18 mouse cellular contexts compared by ENCODE assay signal in the genomic region with DNA sequence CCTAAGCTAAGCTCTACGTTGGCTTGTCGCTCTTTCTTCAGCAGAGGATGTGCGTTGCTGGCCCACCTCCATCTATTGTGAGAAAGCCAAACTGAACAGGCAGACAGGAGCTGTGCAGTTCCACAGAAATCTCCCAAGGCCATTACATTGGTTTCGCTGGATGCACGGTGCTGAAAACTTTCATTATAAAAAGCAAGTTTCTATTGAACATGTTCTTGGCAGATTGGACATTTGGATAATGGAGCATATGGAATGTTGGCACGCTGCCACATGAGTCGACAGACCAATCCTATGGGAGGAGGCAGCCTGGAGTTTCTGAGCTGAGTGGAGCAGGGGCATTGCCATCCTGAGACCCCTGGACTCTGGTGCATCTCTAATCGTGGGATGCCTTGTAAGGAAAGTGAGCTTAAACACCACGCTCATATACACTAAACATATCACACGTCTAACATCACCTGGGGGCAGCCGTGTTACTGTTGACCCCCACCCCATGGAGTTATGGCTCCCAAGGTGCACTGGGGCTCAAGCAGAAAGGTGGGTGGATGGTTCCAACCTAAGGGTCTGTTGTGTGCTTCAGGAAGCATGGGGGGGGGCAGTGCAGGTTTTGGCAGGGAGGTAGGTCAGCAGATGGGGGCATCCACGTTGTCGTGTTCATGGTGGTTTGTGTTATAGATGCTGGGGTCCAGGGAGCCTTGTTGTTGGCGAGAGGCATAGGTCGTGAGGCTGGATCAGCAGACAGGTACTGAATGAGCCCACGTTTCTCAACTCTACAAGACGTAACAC. TPM values are rescaled to one million over a fixed set of nuclear protein-coding genes. Genes with fewer than 3 reads are reported as not detected.
DNase-seq lines count a peak whose midpoint lies in the region; ATAC-seq and TF ChIP-seq lines count a peak whose summit lies in the region.
"Had no signal": no experiment of that assay in that cellular context is flagged by ENCODE, and none has a peak within 500 bp of the region (broad histone marks: within the 10 kb centered on the region; RNA-seq: fewer than 3 reads in every experiment).

No protein-coding gene starts in this region.

- WGBS in hindbrain, embryonic 12.5 days = 82% methylated on average over 17 of the region's 17 CpGs
- 93% methylated on average over 17 of the region's 17 CpGs for WGBS in hindbrain, embryonic 11.5 days
- WGBS in midbrain, embryonic 14.5 days = 76% methylated on average over 17 of the region's 17 CpGs
- 92% methylated on average over 17 of the region's 17 CpGs for WGBS in midbrain, embryonic 10.5 days
- WGBS in embryonic facial prominence, embryonic 14.5 days = 61% methylated on average over 17 of the region's 17 CpGs
- 68% methylated on average over 17 of the region's 17 CpGs for WGBS in limb, embryonic 14.5 days

- H3K4me3 ChIP-seq in hindbrain, embryonic 12.5 days = no peak overlapping the region
- no peak overlapping the region for H3K4me3 ChIP-seq in hindbrain, embryonic 11.5 days (ENCODE audit: low read depth, low read length)
- no peak overlapping the region for H3K4me3 ChIP-seq in midbrain, embryonic 14.5 days (replicated peaks; ENCODE audit: low read depth, low read length)
- H3K4me3 ChIP-seq in midbrain, embryonic 10.5 days = no peak overlapping the region
- no peak overlapping the region for H3K4me3 ChIP-seq in embryonic facial prominence, embryonic 14.5 days (ENCODE audit: low read depth, low read length)
- no peak overlapping the region for H3K4me3 ChIP-seq in limb, embryonic 14.5 days (replicated peaks; ENCODE audit: low read length)
- H3K4me3 ChIP-seq: myocyte; stomach, embryonic 15.5 days had no signal

- no peak overlapping the region for H3K4me2 ChIP-seq in hindbrain, embryonic 12.5 days (replicated peaks)
- H3K4me2 ChIP-seq in hindbrain, embryonic 11.5 days (replicated peaks; ENCODE audit: low read depth, low read length) = no peak overlapping the region
- no peak overlapping the region for H3K4me2 ChIP-seq in midbrain, embryonic 14.5 days (ENCODE audit: low read length)
- H3K4me2 ChIP-seq in embryonic facial prominence, embryonic 14.5 days (ENCODE audit: low read depth, low read length) = no peak overlapping the region
- no peak overlapping the region for H3K4me2 ChIP-seq in limb, embryonic 14.5 days (replicated peaks; ENCODE audit: low read depth, low read length, severe bottlenecking)
- H3K4me2 ChIP-seq: stomach, embryonic 15.5 days had no signal

- H3K27ac ChIP-seq in hindbrain, embryonic 12.5 days = 0 out of 2 replicates have a peak overlapping the region, but pooled peaks have one; percentile 37
- no peak overlapping the region for H3K27ac ChIP-seq in hindbrain, embryonic 11.5 days (ENCODE audit: low read depth, low read length)
- no peak overlapping the region for H3K27ac ChIP-seq in midbrain, embryonic 14.5 days (replicated peaks; ENCODE audit: low read depth, low read length)
- H3K27ac ChIP-seq in midbrain, embryonic 10.5 days (replicated peaks) = no peak overlapping the region
- no peak overlapping the region for H3K27ac ChIP-seq in embryonic facial prominence, embryonic 14.5 days (replicated peaks; ENCODE audit: low read depth, low read length)
- H3K27ac ChIP-seq in limb, embryonic 14.5 days (replicated peaks; ENCODE audit: low read depth, low read length) = no peak overlapping the region
- H3K27ac ChIP-seq: kidney, postnatal 0 days; macrophage; stomach, embryonic 15.5 days had no signal

- H3K4me1 ChIP-seq in hindbrain, embryonic 12.5 days = peaks cover 38% of the 10 kb centered on the region
- H3K4me1 ChIP-seq in hindbrain, embryonic 11.5 days (replicated peaks; ENCODE audit: control insufficient read depth, insufficient read depth, low read length) = peaks cover 6% of the 10 kb centered on the region; the same call in 1 of the 2 replicates
- H3K4me1 ChIP-seq in midbrain, embryonic 14.5 days (ENCODE audit: control insufficient read depth, insufficient read depth, low read length) = peaks cover 11% of the 10 kb centered on the region; the same call in 1 of the 2 replicates
- peaks cover 27% of the 10 kb centered on the region for H3K4me1 ChIP-seq in midbrain, embryonic 10.5 days
- peaks cover 16% of the 10 kb centered on the region for H3K4me1 ChIP-seq in embryonic facial prominence, embryonic 14.5 days (ENCODE audit: control insufficient read depth, insufficient read depth, low read length)
- peaks cover 27% of the 10 kb centered on the region for H3K4me1 ChIP-seq in limb, embryonic 14.5 days (ENCODE audit: control insufficient read depth, insufficient read depth, low read length)

- no peak for DNase-seq in hindbrain, embryonic 11.5 days (ENCODE audit: low spot score)
- DNase-seq in midbrain, embryonic 14.5 days = peak; percentile 72
- DNase-seq in midbrain, embryonic 10.5 days (ENCODE audit: low spot score) = no peak
- DNase-seq in embryonic facial prominence, embryonic 14.5 days (ENCODE audit: low spot score) = peak; percentile 86
- peak; percentile 81 for DNase-seq in limb, embryonic 14.5 days (ENCODE audit: low spot score)
- no peak for DNase-seq in spleen, postnatal 14 days (ENCODE audit: low spot score in 2 of 2)
- no peak for DNase-seq in adrenal gland, adult 8-10 months
- DNase-seq: adrenal gland, postnatal 14 days; cerebellum, adult 11-12 months had no signal

- no peak overlapping the region for H3K9ac ChIP-seq in hindbrain, embryonic 12.5 days
- no peak overlapping the region for H3K9ac ChIP-seq in hindbrain, embryonic 11.5 days (ENCODE audit: low read depth, low read length)
- no peak overlapping the region for H3K9ac ChIP-seq in midbrain, embryonic 14.5 days (replicated peaks; ENCODE audit: low read length)
- H3K9ac ChIP-seq in embryonic facial prominence, embryonic 14.5 days (ENCODE audit: low read depth, low read length) = no peak overlapping the region
- no peak overlapping the region for H3K9ac ChIP-seq in limb, embryonic 14.5 days (ENCODE audit: low read depth, low read length, severe bottlenecking)
- H3K9ac ChIP-seq: stomach, embryonic 15.5 days had no signal

- no peaks in the 10 kb centered on the region for H3K9me3 ChIP-seq in hindbrain, embryonic 12.5 days (replicated peaks)
- H3K9me3 ChIP-seq in hindbrain, embryonic 11.5 days (ENCODE audit: control insufficient read depth, low read length) = no peaks in the 10 kb centered on the region
- H3K9me3 ChIP-seq in midbrain, embryonic 14.5 days (ENCODE audit: control insufficient read depth, low read length) = no peaks in the 10 kb centered on the region
- H3K9me3 ChIP-seq in midbrain, embryonic 10.5 days (replicated peaks) = no peaks in the 10 kb centered on the region
- H3K9me3 ChIP-seq in embryonic facial prominence, embryonic 14.5 days (ENCODE audit: control insufficient read depth, low read length) = no peaks in the 10 kb centered on the region
- H3K9me3 ChIP-seq in limb, embryonic 14.5 days (ENCODE audit: control insufficient read depth, low read length) = no peaks in the 10 kb centered on the region
- H3K9me3 ChIP-seq: stomach, embryonic 15.5 days had no signal

- no peak for ATAC-seq in hindbrain, embryonic 12.5 days (ENCODE audit: low FRiP score)
- no peak for ATAC-seq in hindbrain, embryonic 11.5 days (ENCODE audit: low FRiP score)
- ATAC-seq in midbrain, embryonic 14.5 days (ENCODE audit: low FRiP score, low TSS enrichment) = peak; percentile 40; the same call in 1 of the 2 replicates
- peak; percentile 30; the same call in 1 of the 2 replicates for ATAC-seq in embryonic facial prominence, embryonic 14.5 days (ENCODE audit: low read depth)
- peak; percentile 23 for ATAC-seq in limb, embryonic 14.5 days (ENCODE audit: low FRiP score, low read depth)

- H3K27me3 ChIP-seq in hindbrain, embryonic 12.5 days = no peaks in the 10 kb centered on the region
- H3K27me3 ChIP-seq in hindbrain, embryonic 11.5 days (ENCODE audit: control insufficient read depth, insufficient read depth, low read length) = no peaks in the 10 kb centered on the region
- H3K27me3 ChIP-seq in midbrain, embryonic 14.5 days (ENCODE audit: control insufficient read depth, insufficient read depth, low read length) = no peaks in the 10 kb centered on the region
- H3K27me3 ChIP-seq in midbrain, embryonic 10.5 days (ENCODE audit: low read depth, poor library complexity, severe bottlenecking) = no peaks in the 10 kb centered on the region
- no peaks in the 10 kb centered on the region for H3K27me3 ChIP-seq in embryonic facial prominence, embryonic 14.5 days (replicated peaks; ENCODE audit: control insufficient read depth, insufficient read depth, low read length)
- no peaks in the 10 kb centered on the region for H3K27me3 ChIP-seq in limb, embryonic 14.5 days (ENCODE audit: control insufficient read depth, insufficient read depth, low read length)
- H3K27me3 ChIP-seq: stomach, embryonic 15.5 days had no signal

- no peak for TF ChIP-seq POLR2A in limb, embryonic 14.5 days (IDR thresholded peaks at IDR 0.05; ENCODE audit: borderline replicate concordance, extremely low read depth, insufficient read depth, insufficient read length)

- H3K36me3 ChIP-seq in hindbrain, embryonic 12.5 days = no peaks in the 10 kb centered on the region
- no peaks in the 10 kb centered on the region for H3K36me3 ChIP-seq in hindbrain, embryonic 11.5 days (ENCODE audit: control insufficient read depth, insufficient read depth, low read length)
- H3K36me3 ChIP-seq in midbrain, embryonic 14.5 days (ENCODE audit: control insufficient read depth, insufficient read depth, low read length) = no peaks in the 10 kb centered on the region
- H3K36me3 ChIP-seq in midbrain, embryonic 10.5 days = no peaks in the 10 kb centered on the region
- no peaks in the 10 kb centered on the region for H3K36me3 ChIP-seq in embryonic facial prominence, embryonic 14.5 days (ENCODE audit: control insufficient read depth, insufficient read depth, low read length)
- H3K36me3 ChIP-seq in limb, embryonic 14.5 days (ENCODE audit: control insufficient read depth, insufficient read depth, low read length) = no peaks in the 10 kb centered on the region
- H3K36me3 ChIP-seq: stomach, embryonic 15.5 days had no signal

RNA-seq across cellular contexts. Expression of gene Ccdc182, which starts 35.1 kb away (rescaled TPM):
- polyA plus RNA-seq in hindbrain, embryonic 12.5 days (2016; fragmentation: Nextera tagmentation; extraction: Ambion mirVana) = 3.8 and 4.3 TPM in 2 replicates
- polyA plus RNA-seq in hindbrain, embryonic 11.5 days (2014; fragmentation: Nextera tagmentation; extraction: Ambion mirVana) = 9.8 and 10.0 TPM in 2 replicates
- polyA plus RNA-seq in midbrain, embryonic 14.5 days (2014; fragmentation: Nextera tagmentation; extraction: Ambion mirVana) = 0.30 and 0.59 TPM in 2 replicates
- polyA plus RNA-seq in midbrain, embryonic 10.5 days (2016; fragmentation: Nextera tagmentation; extraction: Ambion mirVana) = 4.7 and 6.0 TPM in 2 replicates
- not detected in 2 replicates for polyA plus RNA-seq in embryonic facial prominence, embryonic 14.5 days (2014; fragmentation: Nextera tagmentation; extraction: Ambion mirVana)
- 0.08 and 0.10 TPM in 2 replicates for polyA plus RNA-seq in limb, embryonic 14.5 days (2012; rRNA removed)
- not detected in 2 replicates for polyA plus RNA-seq in limb, embryonic 14.5 days (2014; fragmentation: Nextera tagmentation; extraction: Ambion mirVana)
- total RNA-seq in adrenal gland, adult 8-10 months (2022) = under 1 TPM in 1 of 4 experiments, not detected in 3; 0.40 TPM
- total RNA-seq: adrenal gland, postnatal 14 days; hematopoietic stem cell, adult 5-6 weeks; layer of hippocampus, postnatal 25 days; liver, adult 2 months had no signal
- polyA plus RNA-seq: frontal cortex, adult 2 months; liver, adult 2 months; macrophage; myocyte; stomach, embryonic 15.5 days had no signal

Comparison
In these comparisons a context has a peak if more than half of its experiments do, and no peak if none do; other contexts are left out.
1. DNase-seq: peak in midbrain, embryonic 14.5 days (single experiment), embryonic facial prominence, embryonic 14.5 days (single experiment) and limb, embryonic 14.5 days (single experiment); none in hindbrain, embryonic 11.5 days (single experiment), midbrain, embryonic 10.5 days (single experiment), spleen, postnatal 14 days (0 of 2) and adrenal gland, adult 8-10 months (single experiment).
2. ATAC-seq: peak in midbrain, embryonic 14.5 days (single experiment), embryonic facial prominence, embryonic 14.5 days (single experiment) and limb, embryonic 14.5 days (single experiment); none in hindbrain, embryonic 12.5 days (single experiment) and hindbrain, embryonic 11.5 days (single experiment).